Comparison of ENCODE assay signal across 8 mouse cellular contexts in the genomic region with DNA sequence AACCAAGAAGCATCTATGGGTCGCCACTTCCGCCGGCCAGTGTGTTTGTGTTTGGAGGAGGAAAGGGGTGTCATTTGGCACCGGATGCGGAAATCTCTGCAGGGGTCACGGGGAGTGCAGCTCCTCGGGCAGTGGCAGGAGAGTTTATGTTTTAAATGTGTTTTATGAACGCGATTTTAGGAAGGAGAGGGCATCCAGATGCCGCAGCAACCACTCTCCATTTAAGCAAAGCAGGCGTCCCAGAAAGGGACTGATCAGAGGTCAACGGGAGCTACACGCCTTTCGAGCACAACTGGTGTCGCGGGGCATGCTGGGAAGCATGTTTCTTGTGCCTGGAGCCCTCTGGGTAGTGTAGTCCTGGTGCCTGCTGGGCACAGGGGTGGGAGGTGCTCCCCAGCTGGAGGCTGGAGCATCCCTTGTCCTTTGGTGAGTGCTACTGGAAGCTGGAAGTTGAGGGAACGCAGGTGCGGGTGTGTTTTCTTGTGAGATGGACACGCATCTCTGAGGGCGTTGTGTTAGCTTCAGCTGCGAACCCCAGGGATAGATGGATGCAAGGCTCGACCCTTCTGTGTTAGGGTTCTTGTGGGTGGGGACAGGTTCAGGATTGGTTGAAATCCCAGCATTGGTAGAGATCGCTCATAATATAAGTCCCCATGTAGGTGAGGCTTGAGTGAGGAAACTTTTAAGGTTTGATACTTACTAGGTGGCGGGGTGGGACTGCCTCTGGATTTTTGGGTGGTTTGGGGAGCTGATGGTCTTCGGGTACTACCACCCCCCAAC.
DNase-seq lines count a peak whose midpoint lies in the region; ATAC-seq and TF ChIP-seq lines count a peak whose summit lies in the region.

No protein-coding gene starts in this region.

- no peaks in the 10 kb centered on the region for H3K4me1 ChIP-seq in forebrain, embryonic 14.5 days (ENCODE audit: control insufficient read depth, insufficient read depth, low read length)
- H3K4me1 ChIP-seq in liver, embryonic 16.5 days (ENCODE audit: control insufficient read depth, low read depth, low read length), result no peaks in the 10 kb centered on the region
- H3K4me1 ChIP-seq in neural tube, embryonic 12.5 days, result no peaks in the 10 kb centered on the region; the same call in none of the 2 replicates
- H3K4me1 ChIP-seq in stomach, postnatal 0 days (replicated peaks; ENCODE audit: control insufficient read depth, insufficient read depth), result no peaks in the 10 kb centered on the region

- peak overlapping the region; percentile 65 for H3K9ac ChIP-seq in forebrain, embryonic 14.5 days (ENCODE audit: low read length)
- H3K9ac ChIP-seq in liver, embryonic 16.5 days (ENCODE audit: low read depth, low read length), result 0 out of 2 replicates have a peak overlapping the region, but pooled peaks have one; percentile 25
- peak overlapping the region; percentile 47 for H3K9ac ChIP-seq in neural tube, embryonic 12.5 days
- peak overlapping the region; percentile 45 for H3K9ac ChIP-seq in stomach, postnatal 0 days (ENCODE audit: low read length)

- peak; percentile 91 for ATAC-seq in CD4-positive, CD25-positive, alpha-beta regulatory T cell, adult 4 months
- peak; percentile 100 for ATAC-seq in forebrain, embryonic 14.5 days
- peak; percentile 89 for ATAC-seq in liver, embryonic 16.5 days (ENCODE audit: low read depth)
- peak; percentile 99 for ATAC-seq in neural tube, embryonic 12.5 days (ENCODE audit: low FRiP score, low read depth)
- peak; percentile 96 for ATAC-seq in stomach, postnatal 0 days (ENCODE audit: low FRiP score, low TSS enrichment)

- H3K4me2 ChIP-seq in forebrain, embryonic 14.5 days (ENCODE audit: low read length), result peak overlapping the region; percentile 59
- peak overlapping the region; percentile 62 for H3K4me2 ChIP-seq in liver, embryonic 16.5 days (ENCODE audit: low read depth, low read length)
- H3K4me2 ChIP-seq in neural tube, embryonic 12.5 days (replicated peaks), result peak overlapping the region; percentile 68
- peak overlapping the region; percentile 58 for H3K4me2 ChIP-seq in stomach, postnatal 0 days (replicated peaks; ENCODE audit: low read depth)

- 7% methylated on average over 25 of the region's 25 CpGs for WGBS in forebrain, embryonic 14.5 days
- 12% methylated on average over 25 of the region's 25 CpGs for WGBS in large intestine, adult 2 months
- 10% methylated on average over 25 of the region's 25 CpGs for WGBS in liver, embryonic 16.5 days (ENCODE audit: insufficient replicate concordance)
- whole genome bisulfite sequencing in neural tube, embryonic 12.5 days, result 7% methylated on average over 25 of the region's 25 CpGs
- 9% methylated on average over 25 of the region's 25 CpGs for WGBS in stomach, postnatal 0 days

- peak; percentile 40 for DNase-seq in c-Kit-positive CD71-positive TER-119-negative erythroid progenitor cells, embryonic 14.5 days (ENCODE audit: low read depth)
- DNase-seq in forebrain, embryonic 14.5 days (ENCODE audit: low spot score), result peak; percentile 93
- DNase-seq in heart, postnatal 14 days, result peak; percentile 75 to 82
- peak; percentile 64 for DNase-seq in large intestine, adult 2 months (ENCODE audit: low read depth, low spot score)
- DNase-seq in stomach, postnatal 0 days (ENCODE audit: low spot score), result peak; percentile 85

- no peak for TF ChIP-seq EP300 in stomach, postnatal 0 days (optimal IDR thresholded peaks at IDR 0.05)

- peak overlapping the region; percentile 43 for H3K4me3 ChIP-seq in forebrain, embryonic 14.5 days (ENCODE audit: low read depth, low read length)
- H3K4me3 ChIP-seq in liver, embryonic 16.5 days (ENCODE audit: low read depth, low read length), result peak overlapping the region; percentile 62
- H3K4me3 ChIP-seq in neural tube, embryonic 12.5 days, result peak overlapping the region; percentile 53
- H3K4me3 ChIP-seq in stomach, postnatal 0 days (ENCODE audit: low read depth, low read length), result peak overlapping the region; percentile 46

- H3K27ac ChIP-seq in forebrain, embryonic 14.5 days (ENCODE audit: low read depth, low read length), result no peak overlapping the region
- H3K27ac ChIP-seq in liver, embryonic 16.5 days (ENCODE audit: low read length), result no peak overlapping the region
- no peak overlapping the region for H3K27ac ChIP-seq in neural tube, embryonic 12.5 days
- H3K27ac ChIP-seq in stomach, postnatal 0 days (replicated peaks), result peak overlapping the region; percentile 26; the same call in 1 of the 2 replicates

- no peaks in the 10 kb centered on the region for H3K9me3 ChIP-seq in forebrain, embryonic 14.5 days (replicated peaks; ENCODE audit: control insufficient read depth, low read length)
- no peaks in the 10 kb centered on the region for H3K9me3 ChIP-seq in liver, embryonic 16.5 days (replicated peaks; ENCODE audit: control insufficient read depth, low read length)
- no peaks in the 10 kb centered on the region for H3K9me3 ChIP-seq in neural tube, embryonic 12.5 days
- no peaks in the 10 kb centered on the region for H3K9me3 ChIP-seq in stomach, postnatal 0 days (ENCODE audit: control insufficient read depth, low read length)

- no peak for TF ChIP-seq CTCF in stomach, postnatal 0 days (IDR thresholded peaks at IDR 0.05; ENCODE audit: low read depth)

- peaks cover 6% of the 10 kb centered on the region; the same call in 1 of the 2 replicates for H3K27me3 ChIP-seq in forebrain, embryonic 14.5 days (replicated peaks; ENCODE audit: control insufficient read depth, insufficient read depth, low read length)
- H3K27me3 ChIP-seq in liver, embryonic 16.5 days (ENCODE audit: control insufficient read depth, insufficient read depth, low read depth, low read length), result no peaks in the 10 kb centered on the region
- H3K27me3 ChIP-seq in neural tube, embryonic 12.5 days (replicated peaks), result no peaks in the 10 kb centered on the region; the same call in 1 of the 2 replicates
- H3K27me3 ChIP-seq in stomach, postnatal 0 days (ENCODE audit: control insufficient read depth, insufficient read depth, low read length), result no peaks in the 10 kb centered on the region

- no peaks in the 10 kb centered on the region for H3K36me3 ChIP-seq in forebrain, embryonic 14.5 days (ENCODE audit: control insufficient read depth, insufficient read depth, low read length)
- H3K36me3 ChIP-seq in liver, embryonic 16.5 days (ENCODE audit: control insufficient read depth, insufficient read depth), result no peaks in the 10 kb centered on the region
- no peaks in the 10 kb centered on the region for H3K36me3 ChIP-seq in neural tube, embryonic 12.5 days
- H3K36me3 ChIP-seq in stomach, postnatal 0 days (ENCODE audit: control insufficient read depth, insufficient read depth, low read length), result no peaks in the 10 kb centered on the region

- intact Hi-C loops in heart, postnatal 14 days (cut with DNase I), result no loop called here

Comparison
In these comparisons a context has a peak if more than half of its experiments do, and no peak if none do; other contexts are left out.
1. DNase-seq: peak in every context shown above with its lines; median percentile 93 in forebrain, embryonic 14.5 days; 85 in stomach, postnatal 0 days; 78 in heart, postnatal 14 days; 64 in large intestine, adult 2 months; 40 in c-Kit-positive CD71-positive TER-119-negative erythroid progenitor cells, embryonic 14.5 days.